Mouse (Mus musculus) small intestine, adult 2 months (tissue): Measurements from ENCODE around the gene Prpf40b. TPM values are rescaled to one million over a fixed set of nuclear protein-coding genes. Genes with fewer than 3 reads are reported as not detected.
A peak's percentile ranks its signal among the peaks of the same experiment; 100 is the strongest.

Experiments
- H3K27ac ChIP-seq: fragments of 200-500 bp; 2 replicates; pipeline ENCODE4 v1.5.1; 2012; ENCODE audit warnings: low read depth, low read length, control low read depth, inconsistent platforms; ENCODE audit not compliant: insufficient read depth
- H3K27me3 ChIP-seq: fragments of 200-500 bp; 2 replicates; pipeline ENCODE4 v1.6.1; 2012; ENCODE audit warnings: mild to moderate bottlenecking, moderate library complexity, low read length, inconsistent platforms; ENCODE audit not compliant: control insufficient read depth, insufficient read depth
- H3K36me3 ChIP-seq: fragments of 200-500 bp; 2 replicates; pipeline ENCODE4 v1.6.1; 2012; ENCODE audit warnings: mild to moderate bottlenecking, low read length, control low read depth, inconsistent platforms; ENCODE audit not compliant: control insufficient read depth, insufficient read depth
- H3K4me1 ChIP-seq: fragments of 200-500 bp; 2 replicates; pipeline ENCODE4 v1.6.1; 2012; ENCODE audit warnings: low read length, inconsistent platforms, mixed read lengths; ENCODE audit not compliant: control insufficient read depth, insufficient read depth, insufficient read length
- H3K4me3 ChIP-seq: fragments of 200-500 bp; 2 replicates; pipeline ENCODE4 v1.5.1; 2012; ENCODE audit warnings: low read depth, mild to moderate bottlenecking, control low read depth, inconsistent platforms, low read length, moderate library complexity
- CTCF ChIP-seq: fragments of 200-500 bp; IDR thresholded peaks from 2 replicates; pipeline ENCODE4 v1.5.1; 2012; ENCODE audit warnings: low read depth, mild to moderate bottlenecking, control low read depth, inconsistent platforms, low read length, moderate library complexity, mixed read lengths; ENCODE audit not compliant: insufficient replicate concordance, insufficient read length; ENCODE audit errors: extremely low read depth
- POLR2A ChIP-seq: fragments of 200-500 bp; IDR thresholded peaks from 2 replicates; pipeline ENCODE4 v1.6.1; 2012; ENCODE audit warnings: low read depth, mild to moderate bottlenecking, control low read depth, inconsistent platforms, low read length, moderate library complexity
- WGBS: fragments of 180-500 bp; shearing (Covaris S2); methylation state at CpG from one replicate; pipeline ENCODE4 v1.1.7; 2018; 5-methylcytosine and 5-hydroxymethylcytosine counted together
- polyA plus RNA-seq: library from polyadenylated mRNA; depleted of rRNA; stranded (reverse); fragments of >200 nt; gene quantifications from 2 replicates; pipeline ENCODE4 v1.2.3, GENCODE M21; 2012

Prpf40b gene
- polyA plus RNA-seq, 1 experiment, result 20.8 TPM

- H3K4me1 ChIP-seq, result peaks cover 15% of the 10 kb centered on the region
- no peak overlapping the region for H3K27ac ChIP-seq
- TF ChIP-seq POLR2A (no peak), CTCF (no peak)
- no peak overlapping the region for H3K4me3 ChIP-seq
- WGBS, result 88% methylated on average over 6 of the region's 6 CpGs
- no peaks in the 10 kb centered on the region for H3K27me3 ChIP-seq
- H3K36me3 ChIP-seq, result peaks cover 8% of the 10 kb centered on the region
Measured at GRCm38 (mm10) chr15:99253772-99254171, 41.1 kb upstream of the Prpf40b start.

- Histone ChIP-seq H3K27me3 (no peaks in the 10 kb centered on the region), H3K36me3 (peaks cover 2% of the 10 kb centered on the region; the same call in 1 of the 2 replicates), H3K27ac (peak overlapping the region; percentile 29; the same call in 1 of the 2 replicates), H3K4me1 (peaks cover 15% of the 10 kb centered on the region), H3K4me3 (no peak overlapping the region)
- WGBS, result 48% methylated on average over 2 of the region's 2 CpGs
- TF ChIP-seq CTCF (no peak), POLR2A (no peak)
Measured at GRCm38 (mm10) chr15:99254477-99255005, 40.3 kb upstream of the Prpf40b start.

GRCm38 (mm10) chr15:99255241-99255749 is 39.6 kb upstream of the Prpf40b start:
- no peaks in the 10 kb centered on the region for H3K27me3 ChIP-seq
- no peak for TF ChIP-seq CTCF
- TF ChIP-seq POLR2A, result no peak
- H3K36me3 ChIP-seq, result no peaks in the 10 kb centered on the region
- H3K27ac ChIP-seq, result no peak overlapping the region
- H3K4me3 ChIP-seq, result no peak overlapping the region
- H3K4me1 ChIP-seq, result peaks cover 17% of the 10 kb centered on the region
- 87% methylated on average over 6 of the region's 6 CpGs for WGBS

GRCm38 (mm10) chr15:99259167-99259729 is 35.6 kb upstream of the Prpf40b start:
- 56% methylated on average over 8 of the region's 8 CpGs for WGBS
- H3K27ac ChIP-seq, result no peak overlapping the region
- no peak overlapping the region for H3K4me3 ChIP-seq

GRCm38 (mm10) chr15:99259730-99260252 is 35.1 kb upstream of the Prpf40b start:
- Histone ChIP-seq H3K27ac (peak overlapping the region; percentile 24), H3K27me3 (no peaks in the 10 kb centered on the region), H3K4me3 (no peak overlapping the region), H3K36me3 (no peaks in the 10 kb centered on the region), H3K4me1 (peaks cover 11% of the 10 kb centered on the region; the same call in 1 of the 2 replicates)
- WGBS, result 3% methylated on average over 7 of the region's 10 CpGs
- TF ChIP-seq CTCF, result no peak
- TF ChIP-seq POLR2A, result no peak

More at GRCm38 (mm10) chr15:99259167-99259729, 35.6 kb upstream of the Prpf40b start:
- Histone ChIP-seq H3K4me1 (peaks cover 15% of the 10 kb centered on the region; the same call in 1 of the 2 replicates), H3K36me3 (no peaks in the 10 kb centered on the region), H3K27me3 (no peaks in the 10 kb centered on the region)
- TF ChIP-seq POLR2A (no peak), CTCF (no peak)

- WGBS, result 42% methylated on average over 10 of the region's 10 CpGs
- TF ChIP-seq POLR2A, result no peak
- TF ChIP-seq CTCF, result no peak
- H3K4me1 ChIP-seq, result peaks cover 14% of the 10 kb centered on the region; the same call in 1 of the 2 replicates
- H3K36me3 ChIP-seq, result no peaks in the 10 kb centered on the region
- H3K27me3 ChIP-seq, result no peaks in the 10 kb centered on the region
- no peak overlapping the region for H3K27ac ChIP-seq
- H3K4me3 ChIP-seq, result no peak overlapping the region
Measured at GRCm38 (mm10) chr15:99262702-99263101, 32.2 kb upstream of the Prpf40b start.

- 96% methylated on average over 2 of the region's 2 CpGs for WGBS
- TF ChIP-seq CTCF (no peak), POLR2A (no peak)
- peaks cover 14% of the 10 kb centered on the region; the same call in 1 of the 2 replicates for H3K4me1 ChIP-seq
- H3K27ac ChIP-seq, result no peak overlapping the region
- H3K4me3 ChIP-seq, result no peak overlapping the region
- H3K27me3 ChIP-seq, result no peaks in the 10 kb centered on the region
- no peaks in the 10 kb centered on the region for H3K36me3 ChIP-seq
Measured at GRCm38 (mm10) chr15:99264363-99264762, 30.5 kb upstream of the Prpf40b start.
